Comparison of ENCODE assay signal across 9 mouse cellular contexts in genomic region chr6:30468684-30469083, GRCm38 (mm10). TPM values are rescaled to one million over a fixed set of nuclear protein-coding genes. Genes with fewer than 3 reads are reported as not detected.
A peak's percentile ranks its signal among the peaks of the same experiment; 100 is the strongest.
DNase-seq lines count a peak whose midpoint lies in the region; ATAC-seq and TF ChIP-seq lines count a peak whose summit lies in the region.
"Had no signal": no experiment of that assay in that cellular context is flagged by ENCODE, and none has a peak within 500 bp of the region (broad histone marks: within the 10 kb centered on the region; RNA-seq: fewer than 3 reads in every experiment).

No protein-coding gene starts in this region.

- DNase-seq in heart, adult 18-20 months: peak; percentile 20 to 49
- DNase-seq in heart, adult 8-10 months (ENCODE audit: low spot score): no peak
- peak; percentile 79 for DNase-seq in cerebellum, adult 9-11 months
- no peak for DNase-seq in heart, embryonic 10.5 days (ENCODE audit: low spot score)
- peak; percentile 85 for DNase-seq in kidney, postnatal 0 days (ENCODE audit: low spot score)
- DNase-seq in midbrain, postnatal 0 days (ENCODE audit: low spot score): peak; percentile 72
- no peak for DNase-seq in urinary bladder, adult 18-20 months (ENCODE audit: low spot score in 2 of 2)

- H3K4me2 ChIP-seq in kidney, postnatal 0 days (ENCODE audit: low read length): peak overlapping the region; percentile 32; the same call in 1 of the 2 replicates
- no peak overlapping the region for H3K4me2 ChIP-seq in midbrain, postnatal 0 days (ENCODE audit: low read depth, low read length, poor library complexity, severe bottlenecking)

- H3K4me1 ChIP-seq in E14TG2a.4 (replicated peaks; ENCODE audit: low read depth, low read length): peaks cover 27% of the 10 kb centered on the region
- H3K4me1 ChIP-seq in heart, embryonic 10.5 days: peaks cover 47% of the 10 kb centered on the region
- H3K4me1 ChIP-seq in kidney, postnatal 0 days (replicated peaks; ENCODE audit: insufficient read depth, low read length): 0 out of 2 replicates have a peak, but pooled peaks cover 11% of the 10 kb centered on the region
- no peaks in the 10 kb centered on the region for H3K4me1 ChIP-seq in midbrain, postnatal 0 days (ENCODE audit: insufficient read depth, low read length)

- H3K4me3 ChIP-seq in E14TG2a.4 (replicated peaks; ENCODE audit: low read length): peak overlapping the region; percentile 69
- peak overlapping the region; percentile 16; the same call in 1 of the 2 replicates for H3K4me3 ChIP-seq in heart, embryonic 10.5 days
- H3K4me3 ChIP-seq in kidney, postnatal 0 days (replicated peaks; ENCODE audit: low read depth, low read length): no peak overlapping the region
- H3K4me3 ChIP-seq in midbrain, postnatal 0 days (ENCODE audit: low read depth, low read length): no peak overlapping the region

- peak; percentile 29 for TF ChIP-seq CTCF in E14TG2a.4 (conservative IDR thresholded peaks at IDR 0.05; ENCODE audit: low read length)
- peak; percentile 75 for TF ChIP-seq CTCF in kidney, postnatal 0 days (IDR thresholded peaks at IDR 0.05; ENCODE audit: low read depth)
- peak; percentile 70 for TF ChIP-seq CTCF in midbrain, postnatal 0 days (IDR thresholded peaks at IDR 0.05)

- ATAC-seq in kidney, postnatal 0 days (replicated peaks; ENCODE audit: low FRiP score, low read depth): 0 out of 2 replicates have a peak, but pooled peaks have one; percentile 26
- no peak for ATAC-seq in midbrain, postnatal 0 days (ENCODE audit: low FRiP score)

- peak overlapping the region; percentile 67 for H3K27ac ChIP-seq in heart, embryonic 10.5 days
- peak overlapping the region; percentile 44; the same call in 1 of the 2 replicates for H3K27ac ChIP-seq in kidney, postnatal 0 days
- H3K27ac ChIP-seq in midbrain, postnatal 0 days (ENCODE audit: low read depth, low read length): no peak overlapping the region

- H3K36me3 ChIP-seq in E14TG2a.4 (ENCODE audit: insufficient read depth, low read length): no peaks in the 10 kb centered on the region
- H3K36me3 ChIP-seq in heart, embryonic 10.5 days: no peaks in the 10 kb centered on the region
- no peaks in the 10 kb centered on the region for H3K36me3 ChIP-seq in kidney, postnatal 0 days (ENCODE audit: insufficient read depth, low read length)
- no peaks in the 10 kb centered on the region for H3K36me3 ChIP-seq in midbrain, postnatal 0 days (ENCODE audit: insufficient read depth, low read length)

- 49% methylated on average over 12 of the region's 12 CpGs for WGBS in heart, embryonic 10.5 days
- 48% methylated on average over 12 of the region's 12 CpGs for WGBS in kidney, postnatal 0 days
- WGBS in midbrain, postnatal 0 days: 54% methylated on average over 12 of the region's 12 CpGs

- H3K9ac ChIP-seq in kidney, postnatal 0 days (ENCODE audit: low read depth, low read length): no peak overlapping the region
- H3K9ac ChIP-seq in midbrain, postnatal 0 days (replicated peaks; ENCODE audit: low read length, poor library complexity, severe bottlenecking): no peak overlapping the region

- H3K9me3 ChIP-seq in E14TG2a.4 (ENCODE audit: low read length): no peaks in the 10 kb centered on the region
- no peaks in the 10 kb centered on the region for H3K9me3 ChIP-seq in heart, embryonic 10.5 days
- H3K9me3 ChIP-seq in kidney, postnatal 0 days (replicated peaks; ENCODE audit: low read length): no peaks in the 10 kb centered on the region
- no peaks in the 10 kb centered on the region for H3K9me3 ChIP-seq in midbrain, postnatal 0 days (ENCODE audit: low read length)

- peaks cover 36% of the 10 kb centered on the region for H3K27me3 ChIP-seq in E14TG2a.4 (ENCODE audit: insufficient read depth, low read length)
- no peaks in the 10 kb centered on the region for H3K27me3 ChIP-seq in heart, embryonic 10.5 days (ENCODE audit: insufficient read depth, poor library complexity, severe bottlenecking)
- no peaks in the 10 kb centered on the region for H3K27me3 ChIP-seq in kidney, postnatal 0 days (ENCODE audit: insufficient read depth, low read length)
- H3K27me3 ChIP-seq in midbrain, postnatal 0 days (ENCODE audit: insufficient read depth, low read length): no peaks in the 10 kb centered on the region

RNA-seq across cellular contexts. Expression of gene Tmem209, which starts 40.9 kb away (rescaled TPM):
- 1 to 10 TPM; 8.5 to 8.6 TPM for total RNA-seq in heart, adult 18-20 months (2021)
- 10 to 100 TPM in 2 of 4 experiments, 1 to 10 TPM in 2; 7.3 to 12.4 (median 9.5) TPM for total RNA-seq in heart, adult 8-10 months (2022)
- 38.2 and 41.1 TPM in 2 replicates for polyA plus RNA-seq in heart, embryonic 10.5 days (2016; fragmentation: Nextera tagmentation; extraction: Ambion mirVana)
- polyA plus RNA-seq in kidney, postnatal 0 days (2015; fragmentation: Nextera tagmentation; extraction: Ambion mirVana): 25.9 and 27.4 TPM in 2 replicates
- 37.4 and 50.3 TPM in 2 replicates for total RNA-seq in midbrain, postnatal 0 days (2014; rRNA removed)
- 22.8 and 23.1 TPM in 2 replicates for polyA plus RNA-seq in midbrain, postnatal 0 days (2015; fragmentation: Nextera tagmentation; extraction: Ambion mirVana)

RNA-seq across cellular contexts. Expression of gene Ssmem1, which starts 41.0 kb away (rescaled TPM):
- total RNA-seq in heart, adult 18-20 months (2021): under 1 TPM in 1 of 2 experiments, not detected in 1; 0.41 TPM
- under 1 TPM in 1 of 4 experiments, not detected in 3; 0.40 TPM for total RNA-seq in heart, adult 8-10 months (2022)
- 0.16 TPM in 1 of 2 replicates, not detected in the other for polyA plus RNA-seq in heart, embryonic 10.5 days (2016; fragmentation: Nextera tagmentation; extraction: Ambion mirVana)
- polyA plus RNA-seq in kidney, postnatal 0 days (2015; fragmentation: Nextera tagmentation; extraction: Ambion mirVana): 0.19 and 0.30 TPM in 2 replicates
- 0.28 TPM in 1 of 2 replicates, not detected in the other for total RNA-seq in midbrain, postnatal 0 days (2014; rRNA removed)
- polyA plus RNA-seq in midbrain, postnatal 0 days (2015; fragmentation: Nextera tagmentation; extraction: Ambion mirVana): 0.15 and 0.19 TPM in 2 replicates
- polyA plus RNA-seq: stomach, embryonic 16.5 days had no signal

Comparison
In these comparisons a context has a peak if more than half of its experiments do, and no peak if none do; other contexts are left out.
1. DNase-seq: peak in heart, adult 18-20 months (2 of 2), cerebellum, adult 9-11 months (single experiment), kidney, postnatal 0 days (single experiment) and midbrain, postnatal 0 days (single experiment); none in heart, adult 8-10 months (single experiment), heart, embryonic 10.5 days (single experiment) and urinary bladder, adult 18-20 months (0 of 2).
2. H3K4me3 ChIP-seq: peak in E14TG2a.4 (single experiment) and heart, embryonic 10.5 days (single experiment); none in kidney, postnatal 0 days (single experiment) and midbrain, postnatal 0 days (single experiment).
3. Peak in every context shown above with its lines, with median percentiles within 50 percentile points of each other: CTCF ChIP-seq.